Mouse (Mus musculus): ENCODE data around the gene Gm3045.

Gm3045 gene

GRCm38 (mm10) chr13:56426365-56426764 is at the start of gene Gm3045:
TSS of gene Gm3045 (plus strand) at chr13:56426594.
- DNase-seq = no peak

GRCm38 (mm10) chr13:56380855-56381685 is 45.3 kb upstream of the Gm3045 start:
- DNase-seq = peak; percentile 17

GRCm38 (mm10) chr13:56383406-56383805 is 43.0 kb upstream of the Gm3045 start:
- DNase-seq = no peak

- DNase-seq = no peak
Measured at GRCm38 (mm10) chr13:56386411-56386810, 40.0 kb upstream of the Gm3045 start.

- no peak for DNase-seq
Measured at GRCm38 (mm10) chr13:56387374-56387773, 39.0 kb upstream of the Gm3045 start.

- no peak for DNase-seq
Measured at GRCm38 (mm10) chr13:56388042-56388441, 38.4 kb upstream of the Gm3045 start.

- DNase-seq = peak; percentile 54
Measured at GRCm38 (mm10) chr13:56397572-56397971, 28.8 kb upstream of the Gm3045 start.

- no peak for DNase-seq
Measured at GRCm38 (mm10) chr13:56401186-56401585, 25.2 kb upstream of the Gm3045 start.

GRCm38 (mm10) chr13:56403381-56404086 is 22.9 kb upstream of the Gm3045 start:
- DNase-seq = no peak

- no peak for DNase-seq
Measured at GRCm38 (mm10) chr13:56404511-56405140, 21.8 kb upstream of the Gm3045 start.

- DNase-seq = no peak
Measured at GRCm38 (mm10) chr13:56412286-56412873, 14.0 kb upstream of the Gm3045 start.

GRCm38 (mm10) chr13:56418685-56419483 is 7.5 kb upstream of the Gm3045 start:
- no peak for DNase-seq

GRCm38 (mm10) chr13:56419538-56419937 is 6.9 kb upstream of the Gm3045 start:
- no peak for DNase-seq

- peak; percentile 77 for DNase-seq
Measured at GRCm38 (mm10) chr13:56422072-56422723, 4.2 kb upstream of the Gm3045 start.

GRCm38 (mm10) chr13:56425931-56426330 is 463 bp upstream of the Gm3045 start:
- no peak for DNase-seq

GRCm38 (mm10) chr13:56428724-56429500 is 2.5 kb downstream of the Gm3045 start:
- peak; percentile 81 for DNase-seq

GRCm38 (mm10) chr13:56432496-56432895 is 6.1 kb downstream of the Gm3045 start:
- DNase-seq = no peak

GRCm38 (mm10) chr13:56433466-56433865 is 7.1 kb downstream of the Gm3045 start:
- peak; percentile 58 for DNase-seq

GRCm38 (mm10) chr13:56434311-56434751 is 7.9 kb downstream of the Gm3045 start:
- peak; percentile 81 for DNase-seq

- no peak for DNase-seq
Measured at GRCm38 (mm10) chr13:56435615-56436287, 9.4 kb downstream of the Gm3045 start.
